Mouse (Mus musculus): ENCODE measurements around the gene Vmn1r167. TPM values are rescaled to one million over a fixed set of nuclear protein-coding genes. Genes with fewer than 3 reads are reported as not detected.
"Not testable (repeated sequence)": the region's sequence is repeated elsewhere in the genome, so short reads cannot be mapped to it uniquely, and the experiment has no call there.

Gene Vmn1r167
- not detected in 2 replicates for polyA plus RNA-seq (2014; fragmentation: Nextera tagmentation; extraction: Ambion mirVana)

DNA sequence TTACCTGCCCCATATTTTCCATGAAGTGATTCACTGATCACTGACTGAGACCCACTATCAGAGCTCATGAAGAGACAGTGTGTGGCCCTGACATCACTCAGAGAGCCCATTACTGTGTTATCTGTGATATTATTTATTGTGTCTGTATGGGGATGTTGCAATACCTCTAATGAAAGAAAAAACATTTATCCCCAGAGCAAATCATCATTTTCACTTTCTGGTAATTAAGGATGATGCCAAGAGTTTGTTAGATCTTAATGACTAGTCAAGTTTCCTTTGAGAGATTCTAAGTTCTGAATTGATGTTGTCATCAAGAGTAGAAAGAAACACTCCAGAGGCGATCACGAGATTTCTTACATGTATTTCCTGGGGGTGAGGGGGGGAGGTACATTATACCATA, at the start of gene Vmn1r167:
Gene Vmn1r167 (minus strand): TSS at position 101 of the 400 bp plus-strand sequence.
- not testable (repeated sequence) for H3K27me3 ChIP-seq (ENCODE audit: control insufficient read depth, insufficient read depth, low read length); H3K4me1 ChIP-seq (ENCODE audit: control insufficient read depth, insufficient read depth, low read length); H3K27ac ChIP-seq (replicated peaks; ENCODE audit: low read depth, low read length); DNase-seq (ENCODE audit: low spot score); H3K9me3 ChIP-seq (ENCODE audit: control insufficient read depth, low read length); H3K36me3 ChIP-seq (ENCODE audit: control insufficient read depth, insufficient read depth, low read length); H3K4me2 ChIP-seq (ENCODE audit: low read depth, severe bottlenecking); ATAC-seq (ENCODE audit: insufficient number of reproducible peaks, low FRiP score, low TSS enrichment, low read depth); H3K4me3 ChIP-seq (ENCODE audit: low read depth, low read length); H3K9ac ChIP-seq (ENCODE audit: low read length)
- 87% methylated on average over 2 of the region's 2 CpGs for WGBS

DNA sequence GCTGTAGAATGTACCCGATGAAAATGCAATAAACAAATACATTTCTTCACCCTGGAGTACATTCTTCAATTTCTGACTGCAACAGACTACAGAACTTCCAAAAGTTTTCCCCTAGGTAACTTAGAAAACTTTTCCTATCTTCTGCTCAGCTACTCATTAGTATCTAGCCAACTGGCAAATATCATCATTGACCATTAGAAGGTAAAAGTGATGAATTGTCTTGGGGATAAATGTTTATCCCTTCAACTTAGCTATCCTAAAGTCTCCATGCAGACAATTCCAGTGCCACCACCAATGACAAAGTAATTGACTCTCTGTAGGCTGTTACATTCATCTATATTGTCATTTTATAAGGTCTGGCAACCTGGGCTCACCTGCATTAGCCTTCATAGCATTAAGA, 32.4 kb upstream of the Vmn1r167 start, which contains the start of gene Vmn1r168:
Gene Vmn1r168 (plus strand): TSS at position 301 of the 400 bp plus-strand sequence.
- not testable (repeated sequence) for H3K4me1 ChIP-seq (ENCODE audit: control insufficient read depth, insufficient read depth, low read length); H3K27ac ChIP-seq (replicated peaks; ENCODE audit: low read depth, low read length); H3K9me3 ChIP-seq (ENCODE audit: control insufficient read depth, low read length); H3K4me2 ChIP-seq (ENCODE audit: low read depth, severe bottlenecking); DNase-seq (ENCODE audit: low spot score); H3K27me3 ChIP-seq (ENCODE audit: control insufficient read depth, insufficient read depth, low read length); H3K4me3 ChIP-seq (ENCODE audit: low read depth, low read length); H3K9ac ChIP-seq (ENCODE audit: low read length); H3K36me3 ChIP-seq (ENCODE audit: control insufficient read depth, insufficient read depth, low read length); ATAC-seq (ENCODE audit: insufficient number of reproducible peaks, low FRiP score, low TSS enrichment, low read depth)
- WGBS: no CpG with 5 or more reads among the region's 1 CpGs

DNA sequence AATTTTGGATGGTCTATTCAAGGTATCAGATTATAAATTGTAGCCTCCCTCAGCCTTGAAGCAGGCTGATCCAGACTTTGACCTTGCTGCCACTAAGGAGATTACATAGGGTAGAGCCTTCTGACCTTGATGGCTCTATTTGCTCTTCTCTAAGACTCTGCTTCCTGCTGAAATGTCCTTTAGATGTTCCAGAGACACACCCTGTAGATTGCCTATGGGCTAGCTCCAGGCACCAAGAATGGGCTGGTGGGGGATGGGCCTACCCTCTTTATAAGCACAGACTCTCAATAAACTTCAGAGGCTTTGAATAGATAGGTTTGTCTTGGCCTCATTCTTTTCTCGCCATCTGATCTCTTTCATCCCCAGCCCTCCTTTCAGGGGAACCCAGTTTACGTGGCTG, 34.1 kb downstream of the Vmn1r167 start:
- not testable (repeated sequence) for H3K4me3 ChIP-seq (ENCODE audit: low read depth, low read length); DNase-seq (ENCODE audit: low spot score); ATAC-seq (ENCODE audit: insufficient number of reproducible peaks, low FRiP score, low TSS enrichment, low read depth); H3K9me3 ChIP-seq (ENCODE audit: control insufficient read depth, low read length); H3K4me2 ChIP-seq (ENCODE audit: low read depth, severe bottlenecking); H3K36me3 ChIP-seq (ENCODE audit: control insufficient read depth, insufficient read depth, low read length); H3K27me3 ChIP-seq (ENCODE audit: control insufficient read depth, insufficient read depth, low read length); H3K9ac ChIP-seq (ENCODE audit: low read length); H3K27ac ChIP-seq (replicated peaks; ENCODE audit: low read depth, low read length); H3K4me1 ChIP-seq (ENCODE audit: control insufficient read depth, insufficient read depth, low read length)
- 74% methylated on average over 2 of the region's 2 CpGs for WGBS

DNA sequence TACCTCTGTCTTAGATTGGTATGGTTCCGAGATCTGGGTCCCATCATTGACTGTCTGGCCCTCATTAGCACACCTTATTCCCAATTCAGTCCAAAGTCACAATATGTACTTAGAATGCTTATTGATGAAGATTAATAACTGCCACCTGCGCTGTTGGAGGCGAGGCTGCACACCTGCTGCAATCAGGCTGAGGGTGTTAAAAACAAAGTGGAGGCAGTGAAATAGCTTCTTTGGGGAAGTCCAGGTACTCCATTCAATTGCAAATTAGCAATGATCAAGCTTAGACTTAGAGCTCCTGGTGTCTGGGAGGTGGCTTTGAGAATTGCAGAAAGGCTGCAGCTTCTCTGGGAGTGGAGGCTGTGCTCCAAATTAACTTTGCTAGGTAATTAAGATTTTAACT, 36.2 kb downstream of the Vmn1r167 start:
- H3K9ac ChIP-seq (ENCODE audit: low read length); H3K4me1 ChIP-seq (ENCODE audit: control insufficient read depth, insufficient read depth, low read length); H3K27ac ChIP-seq (replicated peaks; ENCODE audit: low read depth, low read length); H3K4me2 ChIP-seq (ENCODE audit: low read depth, severe bottlenecking); H3K4me3 ChIP-seq (ENCODE audit: low read depth, low read length); DNase-seq (ENCODE audit: low spot score); H3K27me3 ChIP-seq (ENCODE audit: control insufficient read depth, insufficient read depth, low read length); H3K36me3 ChIP-seq (ENCODE audit: control insufficient read depth, insufficient read depth, low read length); ATAC-seq (ENCODE audit: insufficient number of reproducible peaks, low FRiP score, low TSS enrichment, low read depth): not testable (repeated sequence)
- WGBS: 75% methylated on average over 3 of the region's 3 CpGs
- peaks cover 15% of the 10 kb centered on the region; the same call in 1 of the 2 replicates for H3K9me3 ChIP-seq (ENCODE audit: control insufficient read depth, low read length)

DNA sequence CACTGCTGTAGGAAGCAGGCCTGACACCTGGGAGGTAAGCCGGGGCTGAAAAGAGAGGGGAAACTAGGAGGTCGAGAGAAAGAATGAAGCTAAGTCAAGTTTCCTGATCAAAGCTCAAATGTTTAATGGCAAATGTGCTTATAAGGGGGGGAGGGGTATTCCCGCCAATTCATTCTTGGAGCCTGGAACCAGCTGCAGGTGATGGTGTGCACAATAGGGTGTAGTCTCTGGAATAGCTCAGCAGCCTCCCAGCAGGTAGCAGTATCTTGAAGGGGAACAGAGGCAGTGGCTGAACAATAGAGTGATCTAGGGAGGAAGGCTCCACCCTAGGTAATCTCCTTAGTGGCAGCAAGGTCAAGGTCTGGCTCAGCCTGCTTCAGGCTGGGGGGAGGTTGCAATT, 36.8 kb downstream of the Vmn1r167 start:
- not testable (repeated sequence) for H3K27ac ChIP-seq (replicated peaks; ENCODE audit: low read depth, low read length); H3K9ac ChIP-seq (ENCODE audit: low read length); ATAC-seq (ENCODE audit: insufficient number of reproducible peaks, low FRiP score, low TSS enrichment, low read depth); H3K4me2 ChIP-seq (ENCODE audit: low read depth, severe bottlenecking); H3K36me3 ChIP-seq (ENCODE audit: control insufficient read depth, insufficient read depth, low read length); H3K4me3 ChIP-seq (ENCODE audit: low read depth, low read length); H3K4me1 ChIP-seq (ENCODE audit: control insufficient read depth, insufficient read depth, low read length); H3K27me3 ChIP-seq (ENCODE audit: control insufficient read depth, insufficient read depth, low read length); DNase-seq (ENCODE audit: low spot score)
- peaks cover 15% of the 10 kb centered on the region; the same call in 1 of the 2 replicates for H3K9me3 ChIP-seq (ENCODE audit: control insufficient read depth, low read length)
- 64% methylated on average over 3 of the region's 3 CpGs for WGBS

Other genes starting within 250 kb of the Vmn1r167 start
- not detected in 2 replicates for gene Gm6902, start 228.3 kb downstream of the Vmn1r167 start, polyA plus RNA-seq (2014; fragmentation: Nextera tagmentation; extraction: Ambion mirVana)
- gene Nlrp4e, start 206.0 kb downstream of the Vmn1r167 start, polyA plus RNA-seq (2014; fragmentation: Nextera tagmentation; extraction: Ambion mirVana): not detected in 2 replicates
- gene Nlrp5, start 121.3 kb downstream of the Vmn1r167 start, polyA plus RNA-seq (2014; fragmentation: Nextera tagmentation; extraction: Ambion mirVana): not detected in 2 replicates
- gene Vmn1r168, start 32.5 kb upstream of the Vmn1r167 start, polyA plus RNA-seq (2014; fragmentation: Nextera tagmentation; extraction: Ambion mirVana): not detected in 2 replicates
- gene Vmn1r169, start 68.3 kb upstream of the Vmn1r167 start, polyA plus RNA-seq (2014; fragmentation: Nextera tagmentation; extraction: Ambion mirVana): not detected in 2 replicates
- not detected in 2 replicates for gene Vmn1r170, start 99.0 kb upstream of the Vmn1r167 start, polyA plus RNA-seq (2014; fragmentation: Nextera tagmentation; extraction: Ambion mirVana)
- not detected in 2 replicates for gene Vmn1r171, start 123.5 kb upstream of the Vmn1r167 start, polyA plus RNA-seq (2014; fragmentation: Nextera tagmentation; extraction: Ambion mirVana)
- gene Vmn1r172, start 151.1 kb upstream of the Vmn1r167 start, polyA plus RNA-seq (2014; fragmentation: Nextera tagmentation; extraction: Ambion mirVana): not detected in 2 replicates
- gene Vmn1r173, start 193.5 kb upstream of the Vmn1r167 start, polyA plus RNA-seq (2014; fragmentation: Nextera tagmentation; extraction: Ambion mirVana): not detected in 2 replicates
- gene Vmn1r174, start 245.1 kb upstream of the Vmn1r167 start, polyA plus RNA-seq (2014; fragmentation: Nextera tagmentation; extraction: Ambion mirVana): not detected in 2 replicates

Measured in limb, embryonic 11.5 days (tissue).